Mouse (Mus musculus): ENCODE data around the gene Rassf1. TPM values are rescaled to one million over a fixed set of nuclear protein-coding genes. Genes with fewer than 3 reads are reported as not detected.

Gene Rassf1
- total RNA-seq, 2 experiments from 2014 or later, result 31.4 to 35.2 TPM

DNA sequence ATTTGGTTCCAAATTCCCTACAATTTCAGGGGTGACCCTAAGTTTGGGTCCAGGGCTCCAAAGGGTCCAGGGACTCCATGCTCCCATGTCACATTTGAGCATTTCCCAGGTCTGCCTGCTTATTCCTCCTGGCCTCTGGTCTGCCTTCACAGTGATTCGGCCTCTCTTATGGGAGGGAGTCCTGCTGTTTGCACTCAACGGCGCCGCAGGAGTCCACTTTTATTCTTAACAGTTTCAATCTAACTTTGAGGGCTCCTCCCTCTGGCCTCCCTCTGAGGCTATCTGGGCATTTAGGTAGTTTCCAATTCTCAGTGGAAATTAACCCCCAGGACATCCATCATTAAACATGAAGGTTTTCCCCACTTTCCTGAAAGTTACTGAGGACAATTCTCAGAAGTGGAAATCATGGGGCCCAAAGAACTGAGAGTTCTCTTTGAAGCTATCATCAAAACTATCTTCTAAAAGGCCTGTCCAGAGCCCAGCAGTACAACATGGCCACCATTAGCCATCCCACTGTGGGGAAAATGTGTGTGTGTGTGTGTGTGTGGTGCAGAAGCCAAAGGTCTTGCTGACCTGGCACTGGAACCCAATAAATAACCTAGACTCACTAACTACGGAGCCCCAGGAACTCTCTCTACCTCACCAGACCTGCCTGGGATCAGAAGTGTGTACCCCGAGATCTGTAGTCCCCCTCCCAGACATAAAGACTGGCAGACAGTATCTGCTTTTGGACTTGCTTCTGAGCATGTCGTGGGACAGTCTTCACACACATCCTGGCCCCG is 43.1 kb downstream of the Rassf1 start:
- ATAC-seq (replicated peaks; ENCODE audit: low FRiP score, poor library complexity, severe bottlenecking), result no peak

DNA sequence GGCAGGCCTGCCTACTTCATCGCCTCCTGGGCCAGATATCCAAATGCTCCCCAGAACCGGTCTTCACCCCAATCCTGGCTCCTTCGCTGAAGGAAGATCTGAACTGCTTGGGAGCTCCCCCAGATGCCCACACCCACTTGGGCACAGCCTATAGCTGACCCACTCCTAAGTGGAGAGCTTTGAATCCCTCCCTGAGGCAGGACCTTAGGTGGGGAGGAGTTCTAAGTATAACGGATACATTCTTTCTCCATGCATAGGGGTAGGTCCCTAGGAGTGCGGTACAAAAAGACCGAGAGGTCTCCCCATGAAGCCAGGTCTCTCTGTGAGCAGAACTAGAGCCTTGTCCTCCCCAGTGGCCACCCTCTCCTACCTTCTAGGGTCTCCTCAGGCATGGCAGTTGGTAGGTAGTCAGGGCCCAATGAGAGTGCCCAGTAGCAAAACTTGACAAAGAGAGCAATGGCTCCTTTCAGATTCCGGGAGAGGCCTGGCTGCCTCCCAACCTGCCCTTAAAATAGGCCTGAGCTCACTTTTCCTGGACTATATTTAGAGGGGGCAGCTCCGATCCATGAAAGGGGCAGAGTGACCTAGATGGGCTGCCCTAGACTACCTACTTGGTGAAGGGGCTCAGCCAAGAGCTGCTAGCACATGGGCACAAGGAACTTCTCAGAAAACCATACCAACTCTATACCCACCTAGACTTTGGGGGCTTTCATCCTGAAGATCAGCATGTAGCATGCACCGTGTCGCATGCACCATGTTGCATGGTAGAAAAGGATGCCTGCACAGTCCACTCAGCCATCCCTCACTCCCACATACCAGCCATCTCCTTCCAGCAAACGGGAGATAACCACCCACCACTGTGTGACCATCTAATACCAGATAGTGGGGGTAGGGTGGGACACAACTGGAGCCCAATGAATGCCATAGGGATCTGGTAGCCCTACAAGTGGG is 45.5 kb downstream of the Rassf1 start:
- no peak for ATAC-seq (replicated peaks; ENCODE audit: low FRiP score, poor library complexity, severe bottlenecking)

DNA sequence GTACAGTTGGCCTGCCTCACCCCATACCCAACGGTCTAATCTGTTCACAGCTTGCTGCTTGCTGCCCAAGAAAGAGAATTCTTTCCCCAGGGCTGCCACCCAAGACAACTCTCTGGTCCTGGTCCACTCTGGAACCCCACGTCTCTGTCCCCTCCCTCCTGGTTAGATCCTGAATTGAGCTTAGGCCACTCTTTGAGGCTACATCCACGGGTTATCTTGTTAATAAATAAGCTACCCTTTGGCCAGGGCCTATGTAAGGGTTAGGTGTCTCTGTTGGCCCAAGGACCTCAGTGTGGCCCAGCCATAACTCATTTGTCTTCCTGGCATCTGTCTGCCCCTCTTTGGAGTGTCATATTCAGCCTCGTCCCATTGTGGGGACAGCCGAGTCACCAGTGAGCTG is 47.0 kb downstream of the Rassf1 start:
- ATAC-seq (replicated peaks; ENCODE audit: low FRiP score, poor library complexity, severe bottlenecking), result no peak

DNA sequence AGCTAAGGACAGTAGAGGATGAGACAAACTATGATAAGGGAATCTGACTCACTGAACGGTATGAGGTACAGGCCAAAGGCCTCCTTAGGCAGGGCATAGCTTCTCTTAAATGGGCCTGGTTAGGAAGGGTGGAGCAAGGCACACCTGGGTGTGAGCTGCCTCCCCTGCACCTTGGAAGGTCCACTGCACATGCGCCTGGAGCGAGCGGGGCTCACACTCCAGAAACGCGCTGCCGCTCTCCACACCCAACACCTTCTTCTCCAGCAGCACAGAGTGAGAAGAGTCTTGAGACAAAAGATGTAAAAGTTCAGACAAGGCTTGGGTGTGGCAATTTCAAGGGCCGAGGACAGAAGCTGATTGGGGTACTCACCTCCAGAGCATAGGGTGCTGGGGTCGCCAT is 48.1 kb downstream of the Rassf1 start:
- ATAC-seq (replicated peaks; ENCODE audit: low FRiP score, poor library complexity, severe bottlenecking), result no peak

DNA sequence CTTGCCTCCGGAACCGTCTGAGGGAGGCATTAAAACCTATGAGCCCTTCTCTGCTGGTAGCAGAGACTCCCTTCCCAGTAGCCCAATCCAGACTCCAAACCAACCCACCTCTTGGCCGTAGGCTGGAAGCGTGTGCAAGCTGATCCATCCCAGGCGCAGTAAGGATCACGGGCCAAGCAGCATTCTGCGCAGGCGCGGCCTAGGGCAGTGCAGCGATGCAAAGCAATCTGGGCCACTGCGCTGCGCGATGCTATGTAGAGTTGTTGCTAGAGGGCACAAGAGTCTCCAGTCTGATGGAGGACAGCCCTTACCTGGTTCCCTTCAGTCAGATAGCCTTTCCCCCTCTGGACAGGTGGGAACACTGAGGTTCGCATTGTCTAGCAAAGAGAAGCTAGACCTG is 48.5 kb downstream of the Rassf1 start:
- ATAC-seq (replicated peaks; ENCODE audit: low FRiP score, poor library complexity, severe bottlenecking), result no peak

DNA sequence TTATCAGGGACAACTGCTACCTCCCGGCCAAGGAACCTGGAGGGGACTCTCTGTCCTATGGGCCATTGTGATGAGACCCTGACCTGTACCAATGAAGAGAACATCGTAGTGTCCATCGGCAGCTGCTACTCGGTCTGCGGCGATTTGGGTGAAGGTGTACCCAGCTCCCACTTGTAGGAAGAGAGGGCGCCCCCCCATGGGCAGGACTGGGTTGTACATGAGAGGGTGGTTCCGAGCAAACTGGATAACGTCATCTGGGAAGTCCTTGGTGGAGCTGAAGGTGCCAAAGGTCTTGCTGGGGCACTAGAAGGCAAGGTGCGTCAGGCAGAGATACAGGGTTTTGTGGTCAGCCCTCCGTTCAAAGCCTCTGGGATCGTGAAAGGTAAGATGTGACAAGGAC is 49.4 kb downstream of the Rassf1 start:
- ATAC-seq (replicated peaks; ENCODE audit: low FRiP score, poor library complexity, severe bottlenecking), result no peak

DNA sequence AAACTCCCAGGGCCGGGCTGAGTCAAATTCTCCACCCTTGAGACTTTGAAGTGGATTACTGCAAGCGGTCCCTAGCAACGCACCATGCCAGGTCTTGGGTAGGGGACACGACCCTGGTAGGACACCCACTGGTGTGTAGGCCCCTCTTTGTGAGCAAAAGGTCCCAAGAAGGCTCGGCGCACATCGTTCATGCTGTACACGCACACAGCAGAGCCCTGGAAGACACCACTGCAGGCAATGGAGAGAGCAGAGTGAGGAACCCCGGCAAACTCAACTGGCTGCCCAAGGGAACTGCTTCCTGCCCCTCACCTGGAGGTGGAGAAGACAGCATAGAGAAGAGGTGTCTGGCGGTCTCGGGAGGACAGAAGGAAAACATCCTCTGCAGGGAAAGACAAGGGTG is 49.9 kb downstream of the Rassf1 start:
- no peak for ATAC-seq (replicated peaks; ENCODE audit: low FRiP score, poor library complexity, severe bottlenecking)

DNA sequence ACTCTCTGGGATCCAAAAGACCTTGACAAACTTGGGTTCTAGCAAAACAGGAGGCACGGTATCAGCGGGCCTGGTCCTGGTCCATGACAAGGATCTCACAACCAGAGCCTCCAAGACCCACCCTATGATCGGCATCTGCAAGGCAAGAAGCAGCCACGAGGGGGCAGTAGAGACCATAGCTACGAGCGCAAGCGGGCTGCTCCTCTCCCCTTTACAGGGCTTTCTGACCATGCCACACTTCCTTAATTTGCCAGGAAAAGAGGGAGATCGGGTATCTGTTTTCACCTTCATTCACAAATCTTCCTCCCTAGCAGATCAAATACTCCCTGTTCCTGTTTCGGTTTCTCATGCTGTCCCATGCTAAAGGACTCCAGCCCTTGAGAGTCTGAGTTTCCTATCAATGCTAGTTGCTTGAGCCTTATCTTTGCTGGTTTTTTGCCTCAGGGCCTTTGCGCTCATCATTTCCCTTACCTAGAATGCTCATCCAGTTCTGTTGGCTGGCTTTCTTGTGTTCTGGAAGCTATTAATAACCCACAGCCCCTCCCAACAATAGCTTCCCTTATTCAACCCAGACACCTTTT is 50.8 kb downstream of the Rassf1 start:
- ATAC-seq (replicated peaks; ENCODE audit: low FRiP score, poor library complexity, severe bottlenecking), result peak; percentile 80

DNA sequence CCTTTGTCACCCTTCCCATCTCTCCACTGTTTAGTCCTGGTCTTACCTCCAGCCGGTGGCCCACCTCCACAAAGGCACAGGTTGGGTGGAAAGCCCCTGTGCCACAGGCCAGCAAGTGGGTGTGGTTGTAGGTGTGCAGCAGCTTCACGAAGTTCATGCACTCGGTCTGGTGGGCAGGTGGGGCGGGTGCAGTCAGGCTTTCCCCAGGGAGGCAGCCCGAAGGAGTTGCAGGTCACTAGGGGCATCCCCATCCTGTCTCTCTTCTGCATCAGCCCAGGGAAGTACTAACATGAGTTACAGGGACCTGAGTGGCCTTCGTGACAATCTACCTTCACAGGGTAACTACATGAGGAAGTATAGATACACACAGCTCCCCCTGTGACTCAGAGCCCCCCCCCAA is 51.9 kb downstream of the Rassf1 start:
- ATAC-seq (replicated peaks; ENCODE audit: low FRiP score, poor library complexity, severe bottlenecking), result no peak

DNA sequence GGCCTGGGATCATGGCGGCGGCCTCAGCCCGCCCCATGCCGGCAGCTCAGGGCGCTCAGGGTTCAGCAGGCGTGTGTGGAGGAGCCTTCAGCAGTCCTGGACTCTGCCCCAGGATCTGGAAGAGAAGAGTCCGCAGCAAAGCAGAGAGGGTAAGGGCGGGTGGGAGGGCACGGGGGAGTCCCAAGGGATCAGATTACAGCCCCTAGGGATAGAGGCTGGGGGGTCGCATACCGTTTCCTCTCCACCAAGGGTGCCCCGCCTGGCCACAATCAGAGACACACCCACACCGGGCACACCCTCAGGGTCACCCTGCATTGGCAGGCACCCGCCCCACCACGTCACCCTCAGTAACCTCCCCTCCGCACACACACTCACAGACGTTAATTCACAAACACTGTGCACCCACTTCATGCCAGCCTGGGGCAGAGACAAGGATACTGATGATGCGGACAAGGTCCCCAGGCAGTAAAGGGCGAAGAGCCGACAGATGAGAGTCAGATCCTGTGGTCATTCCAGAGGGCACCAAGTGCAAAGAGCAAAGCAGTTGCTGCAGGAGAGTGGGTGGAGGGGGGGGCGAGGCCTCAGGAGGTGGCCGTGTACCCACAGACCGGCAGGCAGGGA is 53.8 kb downstream of the Rassf1 start:
- no peak for ATAC-seq (replicated peaks; ENCODE audit: low FRiP score, poor library complexity, severe bottlenecking)

DNA sequence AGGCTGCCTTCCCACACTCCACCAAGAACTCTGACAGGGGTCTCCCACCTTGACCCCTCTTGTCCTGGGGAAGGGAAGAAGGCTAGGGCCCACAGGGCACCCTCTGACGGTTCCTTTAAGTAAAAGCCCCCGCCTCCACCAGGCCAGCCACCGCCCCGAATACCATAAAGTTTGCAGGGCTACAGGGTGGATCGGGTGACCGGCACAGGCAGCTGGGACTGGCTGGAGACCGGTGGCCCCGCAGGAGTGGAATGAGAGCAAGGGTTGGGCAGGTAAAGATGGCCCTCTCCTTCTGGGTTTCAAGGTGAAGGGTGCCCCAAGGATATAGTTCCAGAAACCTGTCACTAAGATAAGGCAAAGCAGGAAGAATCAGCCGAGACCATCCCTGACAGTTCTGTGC is 55.2 kb downstream of the Rassf1 start:
- ATAC-seq (replicated peaks; ENCODE audit: low FRiP score, poor library complexity, severe bottlenecking), result no peak

DNA sequence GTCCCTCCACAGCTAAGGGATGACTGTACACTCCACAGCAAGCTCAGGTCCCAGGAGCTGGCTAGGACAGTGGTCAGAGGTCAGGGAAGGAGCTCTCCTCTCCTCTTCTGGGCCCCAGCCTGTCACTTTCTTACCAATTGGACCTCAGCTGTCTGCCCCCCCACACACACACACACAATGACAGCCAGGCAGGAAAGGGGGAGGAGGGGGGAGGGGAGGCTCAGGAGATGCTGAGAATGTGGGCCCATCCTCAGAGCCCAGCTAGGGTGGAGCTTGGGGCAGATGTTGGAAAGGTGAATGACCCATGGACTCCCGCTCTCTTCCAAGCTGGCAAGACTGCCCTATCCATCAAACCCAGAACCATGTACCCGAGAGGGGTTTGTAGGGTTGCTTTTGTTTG is 55.7 kb downstream of the Rassf1 start:
- no peak for ATAC-seq (replicated peaks; ENCODE audit: low FRiP score, poor library complexity, severe bottlenecking)

DNA sequence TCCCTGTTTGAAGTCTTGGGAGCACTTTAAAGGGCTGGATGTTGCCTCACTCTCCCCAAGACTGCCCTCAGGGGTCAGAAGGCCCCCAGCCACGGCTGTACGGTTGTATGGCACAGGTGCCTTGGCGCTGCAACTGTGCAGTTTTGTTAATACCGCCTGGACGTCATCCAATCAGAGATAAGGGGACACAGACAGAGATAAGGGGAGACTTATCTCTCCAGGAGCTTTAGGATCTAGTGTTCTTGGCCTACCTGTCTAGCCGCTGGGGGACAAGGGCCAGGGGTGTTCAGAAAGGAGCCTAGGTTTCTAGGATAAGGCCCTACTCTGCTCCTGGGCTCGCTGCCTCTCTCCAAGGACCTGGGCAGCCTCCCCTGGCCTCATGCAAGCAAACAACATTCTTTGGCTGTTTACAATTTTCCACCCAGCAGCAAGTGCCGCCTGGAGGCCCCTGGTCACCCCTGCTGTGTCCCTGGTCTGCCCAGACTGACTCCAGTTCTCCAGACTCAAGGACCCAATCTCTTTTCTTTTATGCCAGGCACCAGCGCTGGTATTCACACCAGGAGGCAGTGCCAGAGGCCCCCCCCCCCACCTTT is 56.4 kb downstream of the Rassf1 start:
- ATAC-seq (replicated peaks; ENCODE audit: low FRiP score, poor library complexity, severe bottlenecking), result no peak

DNA sequence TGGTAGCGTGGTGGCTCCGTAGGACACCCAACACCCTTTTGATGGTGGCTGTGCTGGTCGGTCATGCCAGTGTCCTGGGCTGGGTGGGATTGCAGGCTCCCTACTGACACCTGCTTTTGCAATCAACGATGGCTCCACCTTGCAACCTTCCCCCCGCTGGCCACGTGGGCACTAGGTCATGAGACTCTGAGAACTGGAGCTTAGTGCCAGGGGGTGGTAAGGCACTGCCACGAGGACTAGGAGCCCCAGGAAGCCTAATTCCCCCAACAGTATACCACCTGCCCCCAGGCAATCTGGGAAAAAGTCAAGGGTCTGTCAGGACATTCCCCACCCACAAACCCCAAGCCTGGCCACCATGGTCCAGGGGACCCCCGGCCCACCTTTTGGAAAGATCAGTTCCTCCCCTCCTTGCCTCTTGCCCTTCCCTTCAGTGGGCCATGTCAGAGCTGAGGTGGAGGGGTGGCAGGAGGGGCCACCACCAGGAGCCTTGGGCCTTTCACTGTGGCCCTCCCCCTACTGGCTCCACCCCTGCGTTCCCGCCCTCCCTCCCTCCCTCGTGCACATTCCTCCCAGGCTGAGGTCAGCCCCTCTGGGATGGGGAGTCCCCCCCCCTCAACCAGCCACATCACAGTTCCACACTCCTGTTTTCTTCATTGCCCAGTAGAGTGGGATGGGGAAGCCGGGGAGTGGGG is 57.5 kb downstream of the Rassf1 start, which contains the start of gene Sema3b:
Gene Sema3b (minus strand): TSS at position 489 of the 692 bp plus-strand sequence.
- no peak for ATAC-seq (replicated peaks; ENCODE audit: low FRiP score, poor library complexity, severe bottlenecking)

DNA sequence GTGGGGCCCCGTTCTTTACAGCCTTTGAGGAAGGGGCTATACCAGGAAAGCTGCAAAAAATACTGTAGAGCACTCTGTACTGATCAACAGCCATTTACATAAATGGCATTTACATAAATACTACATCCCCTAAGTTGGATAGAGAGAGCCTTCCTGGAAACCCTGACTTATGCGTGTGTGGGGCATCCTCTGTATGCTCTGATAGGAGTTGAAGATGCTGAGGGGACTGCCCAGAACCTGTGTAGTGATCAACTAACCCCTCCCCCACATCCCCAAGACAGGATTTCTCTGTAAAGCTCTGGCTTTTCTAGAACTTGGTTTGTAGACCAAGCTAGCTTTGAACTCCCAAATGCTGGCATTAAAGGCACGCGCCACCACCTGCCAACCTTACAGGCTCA is 58.1 kb downstream of the Rassf1 start:
- no peak for ATAC-seq (replicated peaks; ENCODE audit: low FRiP score, poor library complexity, severe bottlenecking)

DNA sequence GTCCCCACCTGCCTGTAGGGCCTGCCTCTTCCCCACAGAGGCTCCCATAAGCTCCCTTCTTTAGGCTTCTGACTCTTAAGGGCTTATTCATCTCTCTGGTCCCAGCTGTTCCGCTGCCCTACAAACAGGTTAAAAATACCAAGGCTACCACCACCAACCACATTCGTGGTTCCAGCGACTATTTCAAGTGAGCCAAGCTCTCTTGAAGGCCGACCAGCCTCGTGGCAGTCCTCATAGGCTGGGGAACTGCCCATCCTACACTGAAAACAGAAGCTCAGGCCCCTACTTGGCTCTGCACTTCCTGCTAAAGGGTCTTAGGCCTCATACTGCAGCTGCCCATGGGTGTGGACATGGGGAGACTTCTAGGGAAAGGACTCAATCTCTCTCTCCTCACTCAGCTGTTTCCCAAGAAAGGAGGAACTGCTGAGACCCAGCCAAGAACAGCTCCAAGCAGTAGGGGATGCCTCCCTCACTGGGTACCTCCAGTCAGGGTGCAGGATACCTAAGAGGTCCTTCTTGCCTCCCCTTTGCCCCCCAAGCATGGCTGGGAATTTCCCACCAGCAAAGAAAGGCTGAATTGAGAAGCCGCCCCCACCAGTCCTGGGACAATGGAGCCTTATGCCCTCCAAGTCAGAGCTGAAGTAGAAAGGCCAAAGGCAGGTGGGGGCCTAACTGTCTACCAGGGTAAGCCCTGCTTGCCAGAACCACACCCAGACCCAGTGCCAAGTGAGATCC is 60.3 kb downstream of the Rassf1 start:
- ATAC-seq (replicated peaks; ENCODE audit: low FRiP score, poor library complexity, severe bottlenecking), result no peak
